Mouse (Mus musculus) limb, embryonic 15.5 days (tissue): ENCODE results near the gene Slc16a10. TPM values are rescaled to one million over a fixed set of nuclear protein-coding genes. Genes with fewer than 3 reads are reported as not detected.

Experiments used
- ATAC-seq: fragments of 200-750 bp; cut with Nextera tagmentation; 2 replicates; pipeline ENCODE4 v1.8.0; 2017; ENCODE audit warnings: low read depth, moderate TSS enrichment; ENCODE audit not compliant: insufficient number of reproducible peaks, low FRiP score, low TSS enrichment
- H3K27ac ChIP-seq: fragments of 300-500 bp; sonication (generic); 2 replicates; pipeline ENCODE4 v1.5.1; 2015; ENCODE audit warnings: moderate library complexity, mild to moderate bottlenecking, inconsistent platforms
- H3K27me3 ChIP-seq: fragments of 300-500 bp; sonication (generic); 2 replicates; pipeline ENCODE4 v1.6.1; 2015; ENCODE audit warnings: inconsistent platforms
- H3K36me3 ChIP-seq: fragments of 300-500 bp; sonication (generic); 2 replicates; pipeline ENCODE4 v1.6.1; 2015; ENCODE audit warnings: inconsistent platforms
- H3K4me1 ChIP-seq: fragments of 300-500 bp; sonication (generic); 2 replicates; pipeline ENCODE4 v1.6.1; 2015; ENCODE audit warnings: inconsistent platforms
- H3K4me2 ChIP-seq: fragments of 300-500 bp; sonication (generic); 2 replicates; pipeline ENCODE4 v1.6.1; 2015; ENCODE audit warnings: mild to moderate bottlenecking, inconsistent platforms
- H3K4me3 ChIP-seq: fragments of 300-500 bp; sonication (generic); 2 replicates; pipeline ENCODE4 v1.5.1; 2015; ENCODE audit warnings: mild to moderate bottlenecking, inconsistent platforms
- H3K9ac ChIP-seq: fragments of 300-500 bp; sonication (generic); 2 replicates; pipeline ENCODE4 v1.6.1; 2015; ENCODE audit warnings: inconsistent platforms
- H3K9me3 ChIP-seq: fragments of 300-500 bp; sonication (generic); 2 replicates; pipeline ENCODE4 v1.6.1; 2016; ENCODE audit warnings: inconsistent platforms
- WGBS: fragments of 180-500 bp; shearing (Covaris S2); methylation state at CpG from one replicate; pipeline ENCODE4 v1.1.7; 2015; 5-methylcytosine and 5-hydroxymethylcytosine counted together
- polyA plus RNA-seq: library from polyadenylated mRNA; unstranded; fragments of >200 nt; fragmentation: Nextera tagmentation; extraction: Ambion mirVana; gene quantifications from 2 replicates; pipeline ENCODE4 v1.2.1, GENCODE M21; 2015

The Slc16a10 gene
- polyA plus RNA-seq, 1 experiment from 2014 or later, result 7.3 TPM

- H3K27ac ChIP-seq, result no peak overlapping the region
- no peaks in the 10 kb centered on the region for H3K27me3 ChIP-seq
- WGBS, result 89% methylated on average over 2 of the region's 2 CpGs
- no peak for ATAC-seq
- H3K36me3 ChIP-seq, result no peaks in the 10 kb centered on the region
- H3K4me2 ChIP-seq, result no peak overlapping the region
- no peak overlapping the region for H3K4me3 ChIP-seq
- peaks cover 8% of the 10 kb centered on the region for H3K4me1 ChIP-seq
- no peak overlapping the region for H3K9ac ChIP-seq
- H3K9me3 ChIP-seq, result no peaks in the 10 kb centered on the region
These were observed 62.8 kb downstream of the Slc16a10 start for GRCm38 (mm10) chr10:40079256-40079655.

- Histone ChIP-seq H3K36me3 (no peaks in the 10 kb centered on the region), H3K27me3 (no peaks in the 10 kb centered on the region), H3K9me3 (no peaks in the 10 kb centered on the region), H3K27ac (no peak overlapping the region), H3K9ac (no peak overlapping the region), H3K4me2 (no peak overlapping the region), H3K4me1 (0 out of 2 replicates have a peak, but pooled peaks cover 3% of the 10 kb centered on the region), H3K4me3 (no peak overlapping the region)
- WGBS, result 79% methylated on average over 6 of the region's 6 CpGs
- ATAC-seq, result no peak
These were observed 64.1 kb downstream of the Slc16a10 start for GRCm38 (mm10) chr10:40077960-40078353.

GRCm38 (mm10) chr10:40077346-40077959 lies 64.6 kb downstream of the Slc16a10 start:
- no peaks in the 10 kb centered on the region for H3K9me3 ChIP-seq
- H3K27me3 ChIP-seq, result no peaks in the 10 kb centered on the region
- H3K27ac ChIP-seq, result no peak overlapping the region
- no peak overlapping the region for H3K9ac ChIP-seq
- H3K36me3 ChIP-seq, result no peaks in the 10 kb centered on the region
- no peak overlapping the region for H3K4me2 ChIP-seq
- H3K4me1 ChIP-seq, result 0 out of 2 replicates have a peak, but pooled peaks cover 3% of the 10 kb centered on the region
- no peak for ATAC-seq
- WGBS, result 83% methylated on average over 4 of the region's 4 CpGs
- H3K4me3 ChIP-seq, result no peak overlapping the region

- no peak overlapping the region for H3K4me3 ChIP-seq
- H3K27ac ChIP-seq, result no peak overlapping the region
- no peak for ATAC-seq
- H3K4me1 ChIP-seq, result peaks cover 8% of the 10 kb centered on the region
- no peak overlapping the region for H3K4me2 ChIP-seq
- WGBS, result 74% methylated on average over 6 of the region's 6 CpGs
- H3K9me3 ChIP-seq, result no peaks in the 10 kb centered on the region
- no peaks in the 10 kb centered on the region for H3K36me3 ChIP-seq
- no peaks in the 10 kb centered on the region for H3K27me3 ChIP-seq
- no peak overlapping the region for H3K9ac ChIP-seq
These were observed 68.5 kb downstream of the Slc16a10 start for GRCm38 (mm10) chr10:40073608-40074007.

- no peak overlapping the region for H3K9ac ChIP-seq
- no peaks in the 10 kb centered on the region for H3K9me3 ChIP-seq
- H3K4me3 ChIP-seq, result no peak overlapping the region
- no peaks in the 10 kb centered on the region for H3K27me3 ChIP-seq
- peaks cover 12% of the 10 kb centered on the region for H3K4me1 ChIP-seq
- H3K36me3 ChIP-seq, result no peaks in the 10 kb centered on the region
- WGBS, result 75% methylated on average over 9 of the region's 9 CpGs
- no peak for ATAC-seq
- no peak overlapping the region for H3K27ac ChIP-seq
- H3K4me2 ChIP-seq, result no peak overlapping the region
These were observed 71.4 kb downstream of the Slc16a10 start for GRCm38 (mm10) chr10:40070684-40071083.

GRCm38 (mm10) chr10:40069270-40069669 lies 72.8 kb downstream of the Slc16a10 start:
- no peaks in the 10 kb centered on the region for H3K27me3 ChIP-seq
- ATAC-seq, result no peak
- no peak overlapping the region for H3K9ac ChIP-seq
- no peak overlapping the region for H3K4me3 ChIP-seq
- no peaks in the 10 kb centered on the region for H3K36me3 ChIP-seq
- 35% methylated on average over 4 of the region's 4 CpGs for WGBS
- no peaks in the 10 kb centered on the region for H3K9me3 ChIP-seq
- peaks cover 18% of the 10 kb centered on the region for H3K4me1 ChIP-seq
- H3K4me2 ChIP-seq, result no peak overlapping the region
- H3K27ac ChIP-seq, result no peak overlapping the region

GRCm38 (mm10) chr10:40068595-40068994 lies 73.5 kb downstream of the Slc16a10 start:
- Histone ChIP-seq H3K9ac (no peak overlapping the region), H3K4me3 (no peak overlapping the region), H3K27ac (no peak overlapping the region), H3K4me2 (no peak overlapping the region), H3K27me3 (no peaks in the 10 kb centered on the region), H3K4me1 (peaks cover 18% of the 10 kb centered on the region), H3K9me3 (no peaks in the 10 kb centered on the region), H3K36me3 (no peaks in the 10 kb centered on the region)
- 69% methylated on average over 10 of the region's 10 CpGs for WGBS
- no peak for ATAC-seq

GRCm38 (mm10) chr10:40067529-40067928 lies 74.5 kb downstream of the Slc16a10 start:
- H3K27ac ChIP-seq, result no peak overlapping the region

GRCm38 (mm10) chr10:40067071-40067470 lies 75.0 kb downstream of the Slc16a10 start:
- Histone ChIP-seq H3K4me1 (peaks cover 18% of the 10 kb centered on the region), H3K36me3 (no peaks in the 10 kb centered on the region), H3K27me3 (no peaks in the 10 kb centered on the region), H3K27ac (no peak overlapping the region), H3K4me2 (no peak overlapping the region), H3K4me3 (no peak overlapping the region), H3K9ac (no peak overlapping the region), H3K9me3 (no peaks in the 10 kb centered on the region)
- 29% methylated on average over 1 of the region's 1 CpGs for WGBS
- no peak for ATAC-seq

More at GRCm38 (mm10) chr10:40067529-40067928, 74.5 kb downstream of the Slc16a10 start:
- 25% methylated on average over 1 of the region's 1 CpGs for WGBS
- Histone ChIP-seq H3K4me1 (peaks cover 18% of the 10 kb centered on the region), H3K27me3 (no peaks in the 10 kb centered on the region), H3K9me3 (no peaks in the 10 kb centered on the region), H3K36me3 (no peaks in the 10 kb centered on the region), H3K9ac (no peak overlapping the region), H3K4me2 (no peak overlapping the region), H3K4me3 (no peak overlapping the region)
- no peak for ATAC-seq

GRCm38 (mm10) chr10:40065357-40065756 lies 76.7 kb downstream of the Slc16a10 start:
- 30% methylated on average over 3 of the region's 3 CpGs for WGBS
- Histone ChIP-seq H3K27me3 (no peaks in the 10 kb centered on the region), H3K27ac (no peak overlapping the region), H3K36me3 (no peaks in the 10 kb centered on the region), H3K4me2 (no peak overlapping the region), H3K9ac (no peak overlapping the region), H3K9me3 (no peaks in the 10 kb centered on the region), H3K4me1 (peaks cover 18% of the 10 kb centered on the region), H3K4me3 (no peak overlapping the region)
- ATAC-seq, result no peak

GRCm38 (mm10) chr10:40063291-40063890 lies 78.7 kb downstream of the Slc16a10 start:
- H3K9ac ChIP-seq, result no peak overlapping the region
- ATAC-seq, result no peak
- no peak overlapping the region for H3K4me3 ChIP-seq
- peaks cover 15% of the 10 kb centered on the region; the same call in 1 of the 2 replicates for H3K4me1 ChIP-seq
- no peak overlapping the region for H3K27ac ChIP-seq
- no peak overlapping the region for H3K4me2 ChIP-seq
- whole genome bisulfite sequencing, result 38% methylated on average over 5 of the region's 5 CpGs
- H3K36me3 ChIP-seq, result no peaks in the 10 kb centered on the region
- no peaks in the 10 kb centered on the region for H3K9me3 ChIP-seq
- no peaks in the 10 kb centered on the region for H3K27me3 ChIP-seq

GRCm38 (mm10) chr10:40062812-40063211 lies 79.2 kb downstream of the Slc16a10 start:
- no peaks in the 10 kb centered on the region for H3K36me3 ChIP-seq
- no peaks in the 10 kb centered on the region for H3K9me3 ChIP-seq
- H3K9ac ChIP-seq, result no peak overlapping the region
- H3K4me3 ChIP-seq, result no peak overlapping the region
- ATAC-seq, result no peak
- WGBS, result 40% methylated on average over 6 of the region's 6 CpGs
- peaks cover 15% of the 10 kb centered on the region; the same call in 1 of the 2 replicates for H3K4me1 ChIP-seq
- H3K27me3 ChIP-seq, result no peaks in the 10 kb centered on the region
- no peak overlapping the region for H3K27ac ChIP-seq
- H3K4me2 ChIP-seq, result no peak overlapping the region
